Mouse (Mus musculus): ENCODE results near the gene Sema3d. TPM values are rescaled to one million over a fixed set of nuclear protein-coding genes. Genes with fewer than 3 reads are reported as not detected.

The Sema3d gene
- 1 to 10 TPM; 3.4 to 3.9 TPM for total RNA-seq (2021)
- long read RNA-seq, full-length matches to known transcripts: 2 of 3 reads
- long read RNA-seq, partial matches to known transcripts: 0 of 3 reads
- long read RNA-seq, other reads (novel, unspliced or antisense): 1 of 3 reads

DNA sequence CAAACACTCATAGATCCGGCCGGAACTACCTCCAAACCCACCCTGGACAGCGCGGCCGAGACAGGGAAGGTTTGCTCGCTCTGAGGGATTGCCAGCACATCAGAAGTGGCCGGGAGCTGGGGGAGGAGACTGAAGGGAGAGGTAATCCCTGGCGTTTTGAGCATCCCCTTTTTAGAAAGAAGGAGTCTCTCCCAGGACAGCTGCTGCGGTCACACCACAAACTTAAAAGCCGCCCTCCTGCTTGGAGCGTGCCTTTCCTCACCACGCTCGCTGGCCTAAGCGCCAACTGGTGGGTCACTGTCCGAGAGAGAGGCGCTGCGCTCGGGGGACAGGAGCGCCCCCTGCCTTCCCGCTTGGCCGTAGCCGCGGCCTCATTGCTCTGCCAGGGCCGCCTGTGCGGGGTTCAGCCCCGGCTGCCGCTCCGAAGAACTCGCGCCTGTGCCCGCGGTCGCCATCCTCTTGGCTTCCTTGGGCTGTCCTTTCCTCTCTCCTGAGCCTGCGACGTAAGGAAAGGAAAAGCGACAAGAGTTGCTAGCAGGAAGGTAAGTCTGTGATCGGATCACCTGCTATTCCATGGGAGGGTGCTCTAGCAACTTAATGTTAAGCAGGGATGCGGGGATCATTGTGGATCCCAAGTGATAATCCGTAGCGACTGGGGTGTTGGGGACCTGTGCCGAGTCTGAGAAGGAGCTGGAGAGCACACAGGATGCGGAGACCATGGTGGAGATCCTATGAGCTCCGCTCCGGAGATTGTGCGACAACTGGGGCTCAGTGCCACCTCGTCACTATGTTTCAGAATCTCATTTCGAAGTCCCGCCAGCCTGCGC lies at the start of gene Sema3d:
Sema3d (plus strand) TSS at position 253 of the 827 bp plus-strand sequence.
- peak; percentile 49 to 63 for DNase-seq (ENCODE audit: low spot score in 2 of 2)

DNA sequence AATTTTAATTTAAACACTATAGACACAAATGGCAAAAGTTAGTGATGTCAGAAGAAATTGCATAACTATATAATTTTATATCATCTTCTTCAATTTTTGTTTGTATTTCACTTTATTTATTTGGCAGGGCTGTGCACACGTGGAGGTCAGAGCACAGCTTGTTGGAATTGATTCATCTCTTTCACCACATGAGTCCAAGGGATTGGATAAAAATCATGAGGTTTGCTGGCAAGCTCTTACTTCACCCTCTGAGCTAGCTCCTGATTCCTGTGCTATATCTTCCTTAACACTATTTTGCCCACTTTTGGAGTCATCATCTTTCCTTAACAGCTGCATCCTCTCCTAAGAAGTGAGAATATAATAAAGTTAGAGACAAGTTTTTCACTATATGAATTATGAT lies 5.9 kb upstream of the Sema3d start:
- no peak for DNase-seq (ENCODE audit: low spot score in 2 of 2)

DNA sequence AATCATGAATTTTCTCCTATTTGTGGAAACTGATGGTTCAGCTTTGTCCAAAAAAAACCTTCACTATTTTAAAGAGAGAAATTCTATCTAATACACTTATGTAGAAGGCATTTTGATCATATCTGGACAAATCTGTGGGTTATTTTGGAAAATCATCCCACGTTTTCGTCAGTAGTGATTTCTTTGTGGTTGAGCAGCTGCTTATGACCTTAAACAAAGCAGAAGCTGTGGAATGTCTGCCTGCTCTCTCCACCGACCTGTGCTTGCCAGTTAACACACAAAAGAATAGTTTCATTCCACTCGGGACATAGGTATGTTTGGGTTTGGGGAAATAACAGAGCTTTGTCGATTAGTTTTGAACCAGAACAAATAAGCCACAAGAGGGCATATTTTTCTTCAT lies 4.3 kb upstream of the Sema3d start:
- no peak for DNase-seq (ENCODE audit: low spot score in 2 of 2)

DNA sequence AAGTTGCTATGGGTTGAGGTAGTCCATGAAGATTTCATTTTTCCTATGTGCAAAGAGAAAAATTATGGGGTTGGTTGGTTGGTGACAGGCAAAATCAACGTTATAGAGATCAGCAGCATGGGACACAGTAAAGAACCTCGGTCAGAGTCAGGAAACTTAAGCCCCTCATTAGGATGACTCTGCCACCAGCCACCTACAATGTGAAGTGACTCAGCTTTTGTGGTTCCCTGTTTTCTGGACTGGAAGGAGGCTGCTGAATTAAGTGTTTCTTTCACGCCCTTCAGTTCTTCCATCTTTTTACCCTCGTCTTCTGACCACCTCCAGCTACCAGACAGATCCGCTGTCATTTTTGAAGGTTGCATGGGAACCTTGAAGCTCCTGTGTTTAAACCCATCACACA lies 1.2 kb upstream of the Sema3d start:
- DNase-seq (ENCODE audit: low spot score in 2 of 2): no peak

DNA sequence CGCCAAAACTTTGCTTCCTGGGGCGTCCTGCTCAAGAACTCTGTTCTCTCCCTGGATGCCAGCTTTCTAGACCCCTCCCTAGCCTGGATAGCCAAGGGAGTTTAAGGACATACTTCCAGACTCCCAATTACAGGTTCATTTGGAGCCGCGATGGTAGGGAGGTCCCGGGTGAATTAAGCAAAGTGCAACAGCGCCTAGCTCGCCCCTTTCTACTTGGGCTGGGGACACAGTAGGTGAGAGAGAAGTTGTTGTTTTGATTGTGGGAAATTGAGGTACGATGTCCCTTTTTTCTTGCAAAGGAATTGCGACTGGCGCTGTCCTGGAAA lies 738 bp downstream of the Sema3d start:
- no peak for DNase-seq (ENCODE audit: low spot score in 2 of 2)

DNA sequence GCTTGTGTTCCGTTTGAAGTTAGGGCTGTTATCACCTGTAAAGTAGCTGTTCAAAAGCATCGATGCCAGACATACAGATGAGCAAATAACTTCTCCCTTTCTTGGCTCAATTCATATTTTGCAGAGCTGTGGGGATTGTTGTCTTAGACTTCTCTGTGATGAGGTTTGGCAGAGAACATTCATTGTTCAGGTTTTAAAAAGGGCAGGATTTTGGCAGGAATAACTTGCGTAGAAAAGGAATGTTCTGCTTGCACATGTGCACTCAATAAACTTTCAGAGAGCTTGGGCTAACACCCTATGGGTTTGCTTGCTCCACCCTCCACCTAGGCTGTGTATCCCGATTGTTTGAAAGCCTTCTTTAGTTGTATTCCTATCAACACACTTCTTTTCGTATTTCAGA lies 9.5 kb downstream of the Sema3d start:
- DNase-seq (ENCODE audit: low spot score in 2 of 2): no peak

DNA sequence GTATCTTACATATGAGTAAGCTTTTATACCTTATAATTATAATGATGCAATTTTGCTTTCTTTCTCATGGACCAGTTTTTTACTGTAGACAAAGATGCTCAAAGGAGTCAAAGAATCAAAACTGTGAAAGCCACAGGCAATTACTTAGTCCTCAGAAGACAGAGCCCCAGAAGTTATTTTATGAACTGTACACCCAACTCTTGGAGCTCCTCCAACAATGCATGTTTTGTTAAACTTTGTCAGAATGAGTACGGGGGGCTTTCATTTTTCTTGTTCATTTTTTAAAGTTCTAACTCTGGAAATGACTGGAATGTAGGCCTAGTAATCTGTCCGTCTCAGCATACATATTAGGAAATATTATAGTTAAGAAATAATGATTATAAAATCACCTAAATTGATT lies 16.1 kb downstream of the Sema3d start:
- no peak for DNase-seq (ENCODE audit: low spot score in 2 of 2)

DNA sequence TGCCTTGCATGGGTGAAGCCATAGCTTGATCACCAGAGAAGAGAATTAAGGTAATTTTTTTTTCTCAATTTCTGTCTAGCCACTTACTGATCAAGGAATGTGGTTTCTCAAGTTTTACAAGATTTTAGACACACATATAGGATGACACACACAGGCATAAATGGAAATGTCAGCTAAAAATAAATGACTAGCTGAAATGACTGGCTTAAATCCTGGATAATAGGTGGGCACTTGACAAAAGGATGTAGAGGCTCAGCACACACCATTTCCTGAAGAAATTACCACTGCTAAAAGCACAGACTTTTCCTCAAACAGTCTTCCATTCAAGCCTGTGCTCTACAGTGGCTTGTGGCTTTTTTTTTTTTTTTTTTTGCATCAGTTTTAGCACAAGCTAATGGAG lies 21.0 kb downstream of the Sema3d start:
- no peak for DNase-seq (ENCODE audit: low spot score in 2 of 2)

DNA sequence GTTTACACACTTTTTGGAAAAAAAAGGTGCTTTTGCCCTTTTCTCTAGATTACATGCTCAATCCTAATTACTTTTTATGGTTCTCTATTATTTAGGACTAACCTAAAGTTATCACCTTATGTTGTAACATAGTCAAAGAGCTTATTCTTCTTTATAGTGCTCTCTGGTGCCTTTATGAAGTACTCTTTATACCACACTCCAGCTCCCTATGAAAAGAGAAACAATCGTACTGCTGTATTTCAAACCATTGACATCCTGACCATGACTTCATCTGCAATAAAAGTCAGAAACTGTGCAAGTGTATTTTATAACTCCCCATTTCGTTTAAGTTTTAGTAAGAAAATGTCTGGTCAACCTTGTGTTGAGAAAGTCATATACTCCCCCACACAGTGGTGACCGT lies 29.4 kb downstream of the Sema3d start:
- DNase-seq (ENCODE audit: low spot score in 2 of 2): no peak

DNA sequence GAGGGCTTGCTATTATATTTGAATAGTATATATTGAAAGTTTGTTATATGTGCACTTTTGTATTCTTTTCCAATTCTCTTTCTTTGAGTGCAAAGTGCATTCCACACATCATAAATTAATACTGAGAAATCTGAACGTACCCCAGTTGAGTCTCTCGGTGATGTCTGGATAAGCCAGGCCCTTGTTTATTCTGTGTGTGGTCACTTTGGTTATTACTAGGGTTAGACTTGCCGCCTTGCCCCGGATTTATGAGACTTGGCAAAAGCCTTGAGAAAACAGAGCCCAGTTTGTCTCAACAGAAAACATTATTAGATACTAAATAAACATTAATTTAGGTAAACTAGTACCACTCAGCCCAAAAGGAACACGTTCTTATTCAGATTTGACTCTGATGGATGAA lies 40.1 kb downstream of the Sema3d start:
- DNase-seq (ENCODE audit: low spot score in 2 of 2): no peak

DNA sequence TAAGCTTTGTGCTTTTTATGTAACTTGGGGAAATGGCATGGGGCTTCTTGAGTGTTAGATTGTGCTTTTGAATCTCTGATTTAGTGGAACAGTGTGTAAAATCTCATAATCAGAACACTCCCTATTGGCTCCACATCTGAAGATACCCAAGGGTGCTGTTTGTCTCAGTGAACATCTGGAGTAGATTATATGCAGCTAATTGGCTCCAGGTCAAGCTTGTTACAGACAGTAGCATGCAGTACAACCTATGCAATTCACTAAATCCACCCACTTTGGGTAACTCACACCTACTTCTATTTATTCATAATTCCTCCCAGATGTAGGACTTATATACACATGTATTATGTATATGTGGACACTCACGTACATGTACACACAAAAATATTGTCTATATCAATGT lies 58.6 kb downstream of the Sema3d start:
- DNase-seq (ENCODE audit: low spot score in 2 of 2): no peak

DNA sequence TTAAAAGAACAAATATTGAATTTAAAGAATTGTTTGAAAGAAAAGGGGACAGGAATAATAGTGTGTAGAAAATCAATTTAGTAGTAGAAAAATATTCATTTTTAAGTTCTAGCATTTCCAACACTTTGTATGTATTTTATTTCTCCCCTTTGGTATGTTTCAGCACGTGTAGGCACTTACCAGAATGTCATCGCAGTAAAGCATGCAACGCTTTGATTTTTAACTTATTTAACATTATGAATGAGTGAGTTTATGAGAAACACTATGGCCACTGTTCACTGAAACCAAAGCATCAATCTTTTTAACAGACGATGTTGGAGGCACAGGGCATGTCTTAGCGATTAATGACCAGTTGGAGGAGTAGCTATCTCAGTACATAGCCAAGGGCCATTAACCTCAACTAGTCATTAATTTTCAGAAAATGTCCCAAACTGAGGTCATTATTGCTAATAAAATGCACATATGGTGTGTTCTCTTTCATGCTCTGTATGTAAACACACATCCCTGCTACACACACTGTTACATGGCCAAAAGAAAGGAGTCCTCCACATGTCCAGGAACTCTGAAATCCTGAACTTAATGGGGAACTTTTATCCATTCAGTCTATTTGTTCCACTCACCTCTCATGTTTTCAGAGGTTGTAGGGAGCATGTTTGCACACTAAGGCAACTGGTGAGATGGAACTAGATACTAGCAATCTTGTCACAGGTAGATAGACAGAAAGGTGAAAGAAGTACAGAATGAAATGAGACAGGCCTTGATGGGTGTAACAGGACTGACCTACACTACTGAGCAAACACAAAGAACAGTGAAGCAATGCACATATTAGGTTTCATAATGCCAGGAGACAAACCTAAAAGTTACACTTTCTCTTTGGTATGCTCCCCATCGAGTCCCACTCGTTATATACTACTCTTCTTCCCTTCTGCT lies 59.3 kb downstream of the Sema3d start:
- no peak for DNase-seq (ENCODE audit: low spot score in 2 of 2)

DNA sequence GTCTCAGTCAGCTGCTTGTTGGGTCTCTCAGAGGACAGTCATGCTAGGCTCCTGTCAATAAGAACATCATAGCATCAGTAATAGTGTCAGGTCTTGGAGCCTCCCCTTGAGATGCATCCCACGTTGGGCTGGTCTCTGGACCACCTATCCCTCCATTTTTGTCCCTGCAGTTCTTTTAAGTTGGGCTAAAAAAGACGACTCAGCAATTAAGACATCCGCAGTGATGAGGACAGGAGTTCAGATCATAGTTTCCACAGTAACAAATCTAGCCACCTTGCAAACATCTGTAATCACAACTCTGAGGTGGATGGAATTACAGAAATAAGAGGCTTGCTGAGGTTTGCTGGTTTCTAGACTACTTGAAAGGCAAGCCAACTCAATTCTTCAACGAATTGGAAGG lies 67.9 kb downstream of the Sema3d start:
- DNase-seq (ENCODE audit: low spot score in 2 of 2): no peak

DNA sequence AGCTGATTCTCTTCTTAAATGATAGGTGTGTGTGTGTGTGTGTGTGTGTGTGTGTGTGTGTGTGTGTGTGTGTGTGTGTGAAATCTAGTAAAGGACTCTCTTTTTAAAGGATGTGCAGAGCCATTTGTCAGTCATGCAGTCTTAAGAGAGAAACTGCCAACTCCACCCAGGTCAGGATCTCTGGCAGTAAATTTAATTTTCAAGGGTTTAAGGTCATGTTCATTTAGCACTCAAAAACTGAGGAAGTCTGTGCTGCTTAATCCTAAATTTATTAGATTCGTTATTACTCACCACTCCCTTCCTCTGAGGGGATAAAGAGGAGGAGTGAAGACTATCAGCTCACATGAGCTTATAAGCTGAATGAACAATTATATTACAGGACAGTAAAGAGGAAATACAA lies 71.8 kb downstream of the Sema3d start:
- no peak for DNase-seq (ENCODE audit: low spot score in 2 of 2)

DNA sequence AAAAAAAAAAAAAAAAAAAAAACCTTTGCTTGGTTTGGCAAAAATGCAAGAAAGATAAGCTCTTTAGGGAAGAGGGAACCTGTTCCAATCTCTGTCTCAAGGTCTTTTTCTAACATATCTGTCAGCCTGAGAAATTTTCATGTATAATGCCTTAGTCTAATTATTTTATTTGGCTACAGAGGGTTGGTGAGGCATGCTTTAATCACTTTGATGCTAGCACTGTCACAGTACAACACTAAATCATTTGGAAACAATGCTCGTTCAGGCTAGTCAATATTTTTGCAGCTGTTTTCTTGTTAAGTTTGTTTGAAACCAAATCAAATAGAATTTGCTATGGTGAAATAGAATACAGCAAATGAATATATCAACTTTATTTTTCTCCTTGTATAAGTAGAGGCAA lies 74.3 kb downstream of the Sema3d start:
- no peak for DNase-seq (ENCODE audit: low spot score in 2 of 2)

DNA sequence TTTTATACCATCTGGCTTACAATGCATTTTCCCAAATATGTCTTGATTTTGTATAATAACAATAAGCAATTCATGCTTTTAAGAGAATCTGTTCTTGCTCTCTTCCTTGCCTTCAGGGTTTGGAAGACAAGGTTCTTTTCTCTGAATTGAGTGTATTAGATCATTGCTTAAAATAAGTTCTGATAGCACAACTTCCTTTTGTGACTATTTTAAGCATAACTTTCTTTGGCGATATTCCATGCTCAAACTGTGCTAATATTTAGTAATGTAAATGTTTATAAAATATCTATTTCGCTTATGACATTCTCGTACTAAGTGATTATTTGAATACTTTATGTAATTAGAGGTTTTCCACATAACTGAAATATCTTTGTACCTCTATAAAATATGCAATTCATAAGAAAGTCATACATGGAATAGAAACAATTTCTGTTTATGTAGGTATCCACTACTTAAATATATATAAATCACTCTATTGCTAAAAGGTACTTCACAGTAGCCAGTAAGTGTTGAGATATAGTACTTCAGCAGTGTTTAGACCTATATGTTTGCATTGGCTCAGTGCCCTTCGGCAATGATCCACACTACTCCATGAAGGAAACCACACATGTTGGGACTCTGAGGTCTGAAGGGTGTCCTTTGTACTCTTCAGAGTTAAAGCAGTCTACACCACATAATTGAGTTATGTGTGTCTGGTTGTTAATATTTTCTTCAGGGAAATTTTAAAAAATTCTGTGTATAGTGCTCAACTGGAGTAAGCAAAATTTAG lies 84.6 kb downstream of the Sema3d start:
- no peak for DNase-seq (ENCODE audit: low spot score in 2 of 2)

DNA sequence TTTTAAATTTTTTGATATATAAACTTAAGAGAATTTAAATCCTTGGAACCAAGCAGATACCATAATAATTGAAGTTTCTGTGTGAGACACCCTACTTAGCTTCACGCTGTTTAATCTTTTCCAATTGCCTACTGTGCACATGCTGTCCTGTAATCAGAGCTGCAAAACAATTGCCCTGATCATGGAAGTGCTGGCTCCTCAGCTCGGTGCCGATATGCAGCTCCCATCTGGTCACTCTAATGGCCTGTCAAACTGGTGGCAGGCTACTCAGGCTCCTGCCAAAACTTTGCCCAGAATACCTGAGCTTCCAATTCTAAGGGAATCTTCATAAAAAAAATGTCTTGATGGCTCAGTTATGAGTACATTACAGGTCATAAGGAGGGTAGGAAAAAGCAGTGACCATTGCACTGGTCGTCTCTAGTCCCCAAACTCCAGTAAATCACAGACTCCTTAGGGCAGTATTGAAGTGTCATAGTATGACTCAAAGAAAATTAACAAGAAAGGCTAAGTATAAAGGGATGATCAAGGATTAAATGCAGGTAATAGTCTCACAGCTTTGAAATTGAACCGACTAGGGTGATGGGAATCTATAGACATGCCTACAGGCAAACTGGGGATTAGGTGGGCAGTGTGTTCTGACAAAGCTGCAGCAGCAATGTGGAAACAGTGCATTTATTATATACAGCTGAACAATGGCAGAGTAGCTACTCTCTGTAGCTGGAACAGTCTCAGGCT lies 91.9 kb downstream of the Sema3d start:
- DNase-seq (ENCODE audit: low spot score in 2 of 2): no peak

DNA sequence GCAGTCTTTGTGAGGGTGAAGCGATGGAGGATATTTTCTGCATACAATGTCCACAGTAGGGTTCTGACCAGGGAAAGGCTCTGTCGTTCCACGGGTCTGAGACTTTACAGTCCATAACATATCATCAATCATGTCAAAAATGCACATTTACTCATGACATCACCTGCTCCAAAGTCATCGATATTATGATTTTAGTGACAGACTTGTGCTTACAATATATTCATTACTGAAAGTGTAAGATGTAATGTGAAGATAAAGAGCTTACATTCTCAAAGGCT lies 92.4 kb downstream of the Sema3d start:
- no peak for DNase-seq (ENCODE audit: low spot score in 2 of 2)

DNA sequence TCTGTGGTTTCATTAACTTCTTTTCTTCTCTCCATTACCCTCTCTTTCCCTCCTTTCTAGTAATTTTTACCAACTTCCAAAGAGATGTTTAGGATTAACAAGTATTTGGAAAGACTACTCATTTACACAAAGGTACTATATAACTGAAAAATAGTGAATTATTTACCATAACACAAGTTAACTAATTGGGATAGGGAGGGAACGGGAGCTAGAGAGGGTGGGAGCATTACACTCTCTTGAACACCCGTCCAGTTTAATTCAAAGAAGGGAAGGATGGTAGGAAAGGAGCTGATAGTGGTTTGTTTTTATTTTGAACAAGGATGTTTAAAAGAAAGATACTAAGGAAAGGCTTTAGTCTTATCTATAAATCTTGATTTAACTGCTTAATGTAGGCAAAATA lies 104.7 kb downstream of the Sema3d start:
- no peak for DNase-seq (ENCODE audit: low spot score in 2 of 2)

DNA sequence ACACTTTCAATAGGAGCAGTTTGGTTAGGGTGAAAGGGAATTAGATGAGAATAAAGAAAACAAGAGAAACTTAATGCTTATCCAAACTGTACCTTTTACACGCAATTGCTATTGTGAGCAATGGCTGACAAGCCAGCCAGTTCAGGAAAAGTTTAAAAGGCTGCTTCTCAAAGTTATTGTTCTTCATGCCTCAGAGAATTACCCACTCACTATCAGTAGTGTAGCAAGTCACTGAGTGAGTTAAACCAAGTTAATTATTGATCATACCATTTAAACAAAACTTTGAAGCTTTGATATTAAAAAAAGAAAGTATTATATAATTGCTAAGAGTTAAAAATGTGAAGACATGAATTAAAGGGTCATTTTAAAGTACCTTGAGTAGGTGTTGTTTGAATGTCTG lies 108.5 kb downstream of the Sema3d start:
- no peak for DNase-seq (ENCODE audit: low spot score in 2 of 2)

Data from layer of hippocampus, adult 18-20 months (tissue).